Mouse (Mus musculus) lung, postnatal 0 days (tissue): ENCODE data around the gene Fshr. TPM values are rescaled to one million over a fixed set of nuclear protein-coding genes. Genes with fewer than 3 reads are reported as not detected.

Source experiments
- ATAC-seq: fragments of 200-750 bp; cut with Nextera tagmentation; 2 replicates; pipeline ENCODE4 v1.8.0; 2017; ENCODE audit warnings: moderate library complexity
- DNase-seq: peaks from one replicate; pipeline ENCODE4 v3.0.0-alpha.2; 2016; ENCODE audit warnings: low spot score
- H3K27ac ChIP-seq: fragments of 300-500 bp; sonication (generic); 2 replicates; pipeline ENCODE4 v1.5.1; 2014; ENCODE audit warnings: antibody characterized with exemption, mild to moderate bottlenecking, low read length, mixed read lengths
- H3K27me3 ChIP-seq: fragments of 300-500 bp; sonication (generic); replicated peaks from 2 replicates; pipeline ENCODE4 v1.6.1; 2014; ENCODE audit warnings: low read length, mixed read lengths; ENCODE audit not compliant: insufficient read depth
- H3K36me3 ChIP-seq: fragments of 300-500 bp; sonication (generic); 2 replicates; pipeline ENCODE4 v1.6.1; 2014; ENCODE audit warnings: low read length, mixed read lengths; ENCODE audit not compliant: insufficient read depth
- H3K4me1 ChIP-seq: fragments of 300-500 bp; sonication (generic); 2 replicates; pipeline ENCODE4 v1.6.1; 2014; ENCODE audit warnings: antibody characterized with exemption, low read depth, low read length, mixed read lengths; ENCODE audit not compliant: insufficient read depth
- H3K4me2 ChIP-seq: fragments of 300-500 bp; sonication (generic); replicated peaks from 2 replicates; pipeline ENCODE4 v1.6.1; 2014; ENCODE audit warnings: low read depth, mild to moderate bottlenecking, low read length, moderate library complexity, mixed read lengths
- H3K4me3 ChIP-seq: fragments of 300-500 bp; sonication (generic); 2 replicates; pipeline ENCODE4 v1.5.1; 2014; ENCODE audit warnings: low read depth, low read length
- H3K9ac ChIP-seq: fragments of 300-500 bp; sonication (generic); replicated peaks from 2 replicates; pipeline ENCODE4 v1.6.1; 2014; ENCODE audit warnings: low read depth, mild to moderate bottlenecking
- H3K9me3 ChIP-seq: fragments of 300-500 bp; sonication (generic); 2 replicates; pipeline ENCODE4 v1.6.1; 2016; ENCODE audit warnings: low read length, mixed read lengths
- CTCF ChIP-seq: IDR thresholded peaks from 2 replicates; pipeline ENCODE4 v1.5.1; 2016; ENCODE audit warnings: antibody characterized with exemption, mild to moderate bottlenecking
- EP300 ChIP-seq: IDR thresholded peaks from 2 replicates; pipeline ENCODE4 v1.6.1; 2016; ENCODE audit warnings: antibody characterized with exemption, mild to moderate bottlenecking, control low read depth
- WGBS: fragments of 180-500 bp; shearing (Covaris S2); extraction: QIAGEN DNeasy Blood & Tissue Kit; methylation state at CpG from one replicate; pipeline ENCODE4 v1.1.7; 2014; 5-methylcytosine and 5-hydroxymethylcytosine counted together
- polyA plus RNA-seq: library from polyadenylated mRNA; unstranded; fragments of >200 nt; fragmentation: Nextera tagmentation; extraction: Ambion mirVana; gene quantifications from 2 replicates; pipeline ENCODE4 v1.2.1, GENCODE M21; 2015

Fshr gene
- polyA plus RNA-seq, 1 experiment from 2014 or later, result not detected

DNA sequence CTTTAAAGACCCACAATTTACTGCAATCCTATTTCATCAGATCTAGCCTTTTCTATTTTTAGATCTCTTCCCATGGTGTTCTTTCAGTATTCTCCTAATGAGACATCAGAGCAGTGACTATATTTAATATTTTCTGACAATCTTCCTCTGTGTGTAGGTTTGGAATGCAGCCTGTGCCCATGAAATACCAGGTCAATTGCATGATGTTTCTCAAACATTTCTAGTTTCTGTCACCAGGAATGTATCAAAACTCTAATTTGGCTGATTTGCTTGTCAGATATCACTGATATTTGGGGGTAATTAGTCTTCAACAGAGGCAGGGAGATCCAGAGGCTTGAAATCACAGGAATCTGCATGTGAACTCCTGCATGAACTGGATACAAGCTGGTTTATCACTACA lies 186.8 kb downstream of the Fshr start:
- Histone ChIP-seq H3K36me3 (no peaks in the 10 kb centered on the region), H3K27ac (no peak overlapping the region), H3K4me3 (no peak overlapping the region), H3K4me2 (no peak overlapping the region), H3K9ac (no peak overlapping the region), H3K4me1 (no peaks in the 10 kb centered on the region), H3K27me3 (no peaks in the 10 kb centered on the region), H3K9me3 (no peaks in the 10 kb centered on the region)
- ATAC-seq, result no peak
- no peak for DNase-seq
- TF ChIP-seq CTCF (no peak), EP300 (no peak)

DNA sequence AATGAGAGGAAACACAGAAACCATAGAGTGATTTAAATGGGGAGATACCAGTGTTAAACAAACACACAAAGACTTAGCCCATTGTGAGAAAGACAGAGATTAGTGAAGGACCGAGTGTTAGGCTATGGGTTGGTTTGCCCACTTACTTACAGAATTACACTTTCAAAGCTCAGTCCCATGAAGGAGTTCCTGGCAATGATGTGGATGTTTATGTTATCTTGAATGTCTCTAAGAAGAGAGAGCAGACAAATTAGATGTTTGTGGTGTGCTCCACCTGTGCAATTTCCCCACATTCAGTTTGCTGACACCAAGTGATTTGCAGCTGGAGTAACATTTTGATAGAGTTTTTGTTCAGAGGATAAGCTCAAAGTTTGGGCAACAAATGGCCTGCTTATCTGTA lies 191.4 kb downstream of the Fshr start:
- Histone ChIP-seq H3K9me3 (no peaks in the 10 kb centered on the region), H3K9ac (no peak overlapping the region), H3K27me3 (no peaks in the 10 kb centered on the region), H3K4me1 (no peaks in the 10 kb centered on the region), H3K36me3 (no peaks in the 10 kb centered on the region), H3K4me3 (no peak overlapping the region), H3K4me2 (no peak overlapping the region), H3K27ac (no peak overlapping the region)
- peak; percentile 23 for DNase-seq
- ATAC-seq, result no peak; the same call in 1 of the 2 replicates
- TF ChIP-seq EP300 (no peak), CTCF (no peak)
- 29% methylated on average over 1 of the region's 1 CpGs for WGBS

DNA sequence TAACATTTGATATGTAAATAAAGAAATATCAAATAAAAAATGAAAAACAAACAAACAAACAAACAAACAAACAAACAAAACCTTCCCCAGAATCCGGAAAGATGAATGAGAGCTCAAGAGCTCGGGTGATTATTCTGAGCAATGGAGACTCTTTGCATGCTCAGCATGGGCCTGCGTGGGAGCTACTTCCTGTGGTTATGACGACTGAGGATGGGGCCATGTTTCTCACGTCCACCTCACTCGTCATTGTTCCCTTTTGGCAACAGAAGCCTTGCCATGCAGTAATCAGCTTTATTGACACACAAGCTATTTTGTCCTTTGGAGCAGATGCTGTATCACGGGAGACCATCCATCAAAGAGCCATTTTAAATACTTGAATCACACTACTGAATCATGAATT lies 191.8 kb downstream of the Fshr start:
- Histone ChIP-seq H3K4me2 (no peak overlapping the region), H3K9me3 (no peaks in the 10 kb centered on the region), H3K27me3 (no peaks in the 10 kb centered on the region), H3K27ac (no peak overlapping the region), H3K4me3 (no peak overlapping the region), H3K4me1 (no peaks in the 10 kb centered on the region), H3K36me3 (no peaks in the 10 kb centered on the region), H3K9ac (no peak overlapping the region)
- ATAC-seq (no peak), DNase-seq (peak; percentile 14)
- no peak for TF ChIP-seq CTCF
- no peak for TF ChIP-seq EP300
- 59% methylated on average over 7 of the region's 7 CpGs for WGBS

DNA sequence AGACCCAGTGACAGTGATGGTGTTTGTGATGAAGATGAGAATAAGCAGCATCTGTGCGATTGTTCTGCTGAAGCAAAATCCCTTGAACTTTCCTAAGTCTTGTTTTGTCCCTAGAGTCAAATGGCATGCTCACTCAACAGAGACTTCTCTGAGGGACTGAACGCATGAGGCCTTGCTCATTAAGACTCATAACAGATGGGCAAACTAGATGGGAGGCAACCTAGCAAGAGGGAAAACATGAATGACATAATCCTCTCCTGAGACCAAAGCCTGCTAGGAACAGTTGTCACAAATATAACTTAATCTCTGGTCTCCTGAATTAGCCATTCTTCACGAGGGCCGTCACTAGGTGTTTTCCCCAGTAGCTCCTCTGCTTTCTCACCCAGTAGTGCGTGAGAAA lies 194.5 kb downstream of the Fshr start:
- 80% methylated on average over 5 of the region's 5 CpGs for WGBS
- Histone ChIP-seq H3K9me3 (no peaks in the 10 kb centered on the region), H3K4me1 (no peaks in the 10 kb centered on the region), H3K27ac (no peak overlapping the region), H3K36me3 (no peaks in the 10 kb centered on the region), H3K4me3 (no peak overlapping the region), H3K9ac (no peak overlapping the region), H3K4me2 (no peak overlapping the region), H3K27me3 (no peaks in the 10 kb centered on the region)
- DNase-seq, result no peak
- no peak for TF ChIP-seq CTCF
- no peak for TF ChIP-seq EP300
- ATAC-seq, result no peak

DNA sequence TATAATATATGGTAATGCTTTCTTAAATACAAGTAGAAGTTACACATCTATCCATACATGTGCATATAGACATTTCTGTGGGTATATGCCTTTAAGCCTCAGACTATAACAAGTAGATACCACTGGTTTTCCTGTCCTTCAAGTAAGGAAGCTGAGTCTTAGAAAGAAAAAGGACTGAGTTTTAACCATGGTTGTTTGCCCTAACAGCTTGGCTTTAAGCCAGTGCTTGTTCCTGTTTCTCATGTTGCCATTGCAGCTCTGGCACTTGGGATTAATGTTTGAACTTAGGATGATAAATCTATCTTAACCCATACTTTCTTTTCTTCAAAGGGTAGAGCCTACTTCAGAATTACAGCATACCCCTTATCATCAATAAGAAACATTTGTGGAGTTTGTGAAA lies 200.6 kb downstream of the Fshr start:
- H3K27ac ChIP-seq, result no peak overlapping the region
- no peak overlapping the region for H3K9ac ChIP-seq
- no peaks in the 10 kb centered on the region for H3K9me3 ChIP-seq
- DNase-seq (no peak), ATAC-seq (no peak)
- no peak overlapping the region for H3K4me3 ChIP-seq
- H3K4me1 ChIP-seq, result no peaks in the 10 kb centered on the region
- H3K4me2 ChIP-seq, result no peak overlapping the region
- TF ChIP-seq EP300, result no peak
- TF ChIP-seq CTCF, result no peak
- no peaks in the 10 kb centered on the region for H3K36me3 ChIP-seq
- H3K27me3 ChIP-seq, result no peaks in the 10 kb centered on the region

DNA sequence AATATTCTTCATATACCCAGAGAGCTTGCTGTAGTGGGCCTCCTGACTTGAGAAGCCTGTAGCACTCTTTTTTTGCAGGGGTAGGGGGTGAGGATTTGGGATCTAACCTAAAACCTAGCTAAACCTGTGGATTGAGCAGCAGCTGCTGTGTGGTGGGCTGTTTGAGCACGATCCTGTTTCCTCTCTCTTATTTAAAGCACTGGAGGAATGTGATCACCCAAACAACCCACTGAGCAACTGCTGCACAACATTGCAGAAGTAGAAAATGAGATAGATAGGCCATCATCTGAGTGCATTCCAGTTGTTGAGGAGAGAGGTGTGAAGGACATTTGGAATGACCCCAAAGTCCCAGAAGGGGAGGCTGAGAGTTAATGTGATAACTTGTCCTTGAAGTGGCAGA lies 202.2 kb downstream of the Fshr start:
- no peak for ATAC-seq
- H3K9me3 ChIP-seq, result no peaks in the 10 kb centered on the region
- H3K4me3 ChIP-seq, result no peak overlapping the region
- 29% methylated on average over 1 of the region's 1 CpGs for WGBS
- no peaks in the 10 kb centered on the region for H3K27me3 ChIP-seq
- no peak for TF ChIP-seq EP300
- no peak overlapping the region for H3K27ac ChIP-seq
- no peaks in the 10 kb centered on the region for H3K4me1 ChIP-seq
- H3K4me2 ChIP-seq, result no peak overlapping the region
- H3K36me3 ChIP-seq, result no peaks in the 10 kb centered on the region
- H3K9ac ChIP-seq, result no peak overlapping the region
- DNase-seq, result no peak

DNA sequence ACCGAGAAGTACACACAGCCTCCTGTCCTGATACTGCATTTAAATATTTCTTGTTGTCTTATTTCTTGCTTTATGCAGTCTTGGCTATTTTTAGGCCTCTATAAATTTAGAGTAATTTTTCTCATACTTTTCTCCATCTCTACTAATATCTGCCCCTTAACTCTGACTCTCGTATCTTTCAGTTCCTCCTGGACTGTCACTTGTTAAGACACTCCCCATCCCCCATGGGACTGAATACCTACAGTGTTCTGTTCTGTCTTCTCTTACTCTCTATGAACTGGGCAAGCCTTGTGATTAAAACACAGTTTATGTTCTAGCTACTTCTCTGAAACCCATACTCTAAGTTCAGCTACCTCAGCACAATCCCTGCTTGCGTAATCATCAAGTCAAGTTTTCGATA lies 209.2 kb downstream of the Fshr start:
- WGBS, result 84% methylated on average over 4 of the region's 4 CpGs
- Histone ChIP-seq H3K4me3 (no peak overlapping the region), H3K27ac (no peak overlapping the region), H3K4me2 (no peak overlapping the region), H3K9me3 (no peaks in the 10 kb centered on the region), H3K36me3 (no peaks in the 10 kb centered on the region), H3K4me1 (no peaks in the 10 kb centered on the region), H3K27me3 (no peaks in the 10 kb centered on the region), H3K9ac (no peak overlapping the region)
- ATAC-seq, result no peak
- no peak for TF ChIP-seq EP300
- no peak for TF ChIP-seq CTCF
- DNase-seq, result no peak
